Mouse (Mus musculus) lung, embryonic 15.5 days (tissue): Measurements from ENCODE around the gene Smg9. TPM values are rescaled to one million over a fixed set of nuclear protein-coding genes. Genes with fewer than 3 reads are reported as not detected.

Experiments used
- ATAC-seq: fragments of 200-750 bp; cut with Nextera tagmentation; 2 replicates; pipeline ENCODE4 v1.8.0; 2017; ENCODE audit warnings: moderate number of reproducible peaks, borderline replicate concordance; ENCODE audit not compliant: low FRiP score, low TSS enrichment; ENCODE audit errors: extremely low read depth
- H3K27ac ChIP-seq: fragments of 300-500 bp; sonication (generic); 2 replicates; pipeline ENCODE4 v1.5.1; 2015; ENCODE audit warnings: moderate library complexity, mild to moderate bottlenecking, inconsistent platforms
- H3K27me3 ChIP-seq: fragments of 300-500 bp; sonication (generic); 2 replicates; pipeline ENCODE4 v1.6.1; 2015; ENCODE audit warnings: inconsistent platforms
- H3K36me3 ChIP-seq: fragments of 300-500 bp; sonication (generic); 2 replicates; pipeline ENCODE4 v1.6.1; 2015; ENCODE audit warnings: inconsistent platforms
- H3K4me1 ChIP-seq: fragments of 300-500 bp; sonication (generic); 2 replicates; pipeline ENCODE4 v1.6.1; 2015; ENCODE audit warnings: inconsistent platforms
- H3K4me2 ChIP-seq: fragments of 300-500 bp; sonication (generic); 2 replicates; pipeline ENCODE4 v1.6.1; 2015; ENCODE audit warnings: inconsistent platforms, mild to moderate bottlenecking, moderate library complexity
- H3K4me3 ChIP-seq: fragments of 300-500 bp; sonication (generic); 2 replicates; pipeline ENCODE4 v1.5.1; 2015; ENCODE audit warnings: mild to moderate bottlenecking, inconsistent platforms
- H3K9ac ChIP-seq: fragments of 300-500 bp; sonication (generic); 2 replicates; pipeline ENCODE4 v1.6.1; 2015; ENCODE audit warnings: inconsistent platforms
- H3K9me3 ChIP-seq: fragments of 300-500 bp; sonication (generic); 2 replicates; pipeline ENCODE4 v1.6.1; 2016; ENCODE audit warnings: inconsistent platforms
- WGBS: fragments of 180-500 bp; shearing (Covaris S2); methylation state at CpG from one replicate; pipeline ENCODE4 v1.1.7; 2015; 5-methylcytosine and 5-hydroxymethylcytosine counted together
- polyA plus RNA-seq: library from polyadenylated mRNA; unstranded; fragments of >200 nt; fragmentation: Nextera tagmentation; extraction: Ambion mirVana; gene quantifications from 2 replicates; pipeline ENCODE4 v1.2.1, GENCODE M21; 2015

Smg9 gene
- polyA plus RNA-seq, 1 experiment from 2014 or later, result 23.9 TPM

DNA sequence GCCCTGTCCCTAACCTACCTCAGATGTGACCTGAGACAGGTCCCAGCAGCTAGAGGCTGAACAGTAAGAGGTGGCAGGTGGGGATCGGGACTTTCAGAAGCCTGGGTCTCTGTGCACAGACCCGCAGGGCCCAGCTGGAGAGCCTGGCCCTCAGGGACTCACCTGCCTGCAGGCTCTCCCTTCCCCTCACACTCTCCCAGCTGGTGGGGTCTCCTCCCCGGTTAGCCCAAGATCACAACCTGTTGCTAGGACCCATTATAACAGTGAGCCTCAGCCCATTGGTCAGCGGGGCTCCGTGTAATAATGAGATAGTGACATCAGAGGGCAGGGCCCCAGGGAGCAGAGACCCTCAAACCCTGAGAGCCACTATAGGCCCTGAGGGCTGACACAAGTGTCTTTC, 35.9 kb downstream of the Smg9 start:
- Histone ChIP-seq H3K4me2 (no peak overlapping the region), H3K4me3 (no peak overlapping the region), H3K27me3 (peaks cover 23% of the 10 kb centered on the region), H3K27ac (no peak overlapping the region), H3K9ac (no peak overlapping the region), H3K9me3 (no peaks in the 10 kb centered on the region), H3K4me1 (0 out of 2 replicates have a peak, but pooled peaks cover 6% of the 10 kb centered on the region), H3K36me3 (no peaks in the 10 kb centered on the region)
- 71% methylated on average over 5 of the region's 5 CpGs for WGBS
- no peak for ATAC-seq

DNA sequence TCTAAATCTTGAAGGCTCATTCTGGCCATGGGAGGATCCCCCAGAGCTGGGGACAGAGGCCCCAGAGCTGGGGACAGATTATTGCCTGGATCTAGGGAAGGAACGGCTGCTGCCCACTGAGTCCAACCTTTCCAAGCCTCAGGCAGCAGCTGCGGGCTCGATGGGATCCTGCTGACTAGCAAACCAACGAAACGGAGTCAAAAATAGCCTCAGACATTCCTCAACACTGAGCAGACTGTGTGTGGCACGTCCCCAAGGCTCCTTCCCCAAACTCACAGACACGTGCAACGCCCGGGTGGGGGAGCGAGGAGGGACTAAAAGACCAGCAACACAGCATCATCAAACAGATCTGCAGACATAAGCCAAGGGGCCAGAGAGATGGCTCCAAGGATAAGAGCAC, 38.6 kb downstream of the Smg9 start:
- H3K4me2 ChIP-seq, result no peak overlapping the region
- H3K36me3 ChIP-seq, result no peaks in the 10 kb centered on the region
- H3K9ac ChIP-seq, result no peak overlapping the region
- no peak for ATAC-seq
- H3K9me3 ChIP-seq, result no peaks in the 10 kb centered on the region
- WGBS, result 50% methylated on average over 10 of the region's 10 CpGs
- H3K27ac ChIP-seq, result no peak overlapping the region
- H3K4me3 ChIP-seq, result no peak overlapping the region
- H3K27me3 ChIP-seq, result peaks cover 10% of the 10 kb centered on the region
- H3K4me1 ChIP-seq, result no peaks in the 10 kb centered on the region

DNA sequence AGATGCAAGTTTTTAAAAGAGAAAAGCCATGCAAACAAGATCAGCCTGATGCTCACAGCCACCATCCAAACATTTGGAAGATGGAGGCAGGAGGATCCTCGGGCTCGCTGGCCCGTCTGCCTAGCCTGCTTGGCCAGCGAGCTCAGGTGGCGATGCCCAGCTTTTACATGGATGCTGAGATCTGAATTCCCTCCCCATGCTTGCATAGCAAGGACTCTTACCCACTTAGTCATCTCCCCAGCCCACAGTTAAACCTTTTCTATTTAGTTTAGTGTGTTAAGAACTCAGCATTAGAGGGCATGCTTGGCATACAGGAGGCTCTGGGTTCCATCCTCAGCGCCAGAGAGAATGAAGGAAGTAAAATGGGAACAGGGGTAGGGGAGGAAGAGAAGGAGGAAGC, 39.8 kb downstream of the Smg9 start:
- WGBS, result 79% methylated on average over 6 of the region's 6 CpGs
- no peak for ATAC-seq
- no peaks in the 10 kb centered on the region for H3K36me3 ChIP-seq

DNA sequence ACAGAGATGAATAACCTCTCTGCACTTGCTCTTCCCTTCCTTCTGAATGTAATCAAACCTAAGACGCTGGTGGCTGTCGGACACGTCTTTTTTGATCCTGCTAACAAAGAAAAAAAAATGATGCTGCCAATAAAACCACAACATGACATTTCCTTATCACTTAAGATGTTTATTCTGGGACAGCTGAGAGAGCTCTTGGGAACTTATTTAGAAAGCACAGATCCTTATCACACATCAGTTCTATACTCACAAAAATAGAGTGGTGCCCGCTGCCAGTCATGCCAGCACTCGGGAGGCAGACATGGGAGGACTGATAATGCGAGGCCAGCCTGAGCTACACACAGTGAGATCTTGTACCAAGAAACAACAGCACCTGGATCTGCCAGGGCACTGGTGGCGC, 40.5 kb downstream of the Smg9 start:
- 43% methylated on average over 7 of the region's 7 CpGs for WGBS

More for the DNA sequence above, 39.8 kb downstream of the Smg9 start:
- Histone ChIP-seq H3K27me3 (no peaks in the 10 kb centered on the region), H3K4me3 (no peak overlapping the region), H3K4me2 (no peak overlapping the region), H3K9ac (no peak overlapping the region), H3K27ac (no peak overlapping the region), H3K9me3 (no peaks in the 10 kb centered on the region), H3K4me1 (no peaks in the 10 kb centered on the region)

DNA sequence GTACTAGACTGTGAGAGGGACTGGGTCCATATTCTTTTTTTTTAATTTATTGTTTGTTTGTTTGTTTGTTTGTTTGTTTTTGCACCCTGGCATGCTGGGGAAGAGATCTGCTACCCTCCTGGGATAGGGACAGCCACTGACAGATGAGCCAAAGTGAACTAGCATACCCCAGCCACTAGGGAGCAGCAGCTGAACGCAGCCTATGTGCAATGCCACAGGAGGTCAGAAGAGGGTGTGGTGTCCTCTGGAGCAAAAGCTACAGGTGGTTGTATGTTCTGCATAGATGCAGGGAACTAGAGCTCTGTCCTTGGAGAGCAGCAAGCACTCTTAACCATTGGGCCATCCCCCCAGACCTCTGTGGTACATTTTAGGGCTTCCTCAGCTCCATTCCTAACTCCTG, 42.4 kb downstream of the Smg9 start:
- Histone ChIP-seq H3K9me3 (no peaks in the 10 kb centered on the region), H3K36me3 (no peaks in the 10 kb centered on the region), H3K9ac (no peak overlapping the region), H3K4me3 (no peak overlapping the region), H3K4me2 (no peak overlapping the region), H3K27me3 (no peaks in the 10 kb centered on the region), H3K27ac (no peak overlapping the region), H3K4me1 (no peaks in the 10 kb centered on the region)
- 0% methylated on average over 1 of the region's 1 CpGs for WGBS
- ATAC-seq, result no peak

More for the DNA sequence above, 40.5 kb downstream of the Smg9 start:
- Histone ChIP-seq H3K9me3 (no peaks in the 10 kb centered on the region), H3K27me3 (no peaks in the 10 kb centered on the region), H3K36me3 (no peaks in the 10 kb centered on the region), H3K27ac (no peak overlapping the region), H3K4me2 (no peak overlapping the region), H3K4me1 (no peaks in the 10 kb centered on the region), H3K9ac (no peak overlapping the region), H3K4me3 (no peak overlapping the region)
- no peak for ATAC-seq

DNA sequence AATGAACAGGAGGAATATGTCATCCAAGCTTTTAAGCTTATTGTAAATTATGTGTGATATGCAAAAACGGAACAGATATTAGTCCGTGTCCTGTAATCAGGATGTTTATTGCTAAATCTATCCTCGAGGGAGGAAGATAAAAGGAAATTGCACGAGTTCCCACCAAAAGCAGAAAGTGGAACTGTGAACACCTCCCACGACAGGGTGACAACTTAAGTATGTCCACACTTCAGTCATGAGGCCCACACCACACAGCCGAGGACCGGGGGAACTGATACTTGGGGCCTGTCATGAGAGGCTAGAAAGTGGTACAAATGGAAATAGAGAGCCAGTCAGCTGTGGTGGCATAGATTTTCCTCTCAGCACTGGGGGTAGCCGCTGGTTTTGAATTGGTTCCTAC, 42.9 kb downstream of the Smg9 start:
- no peak overlapping the region for H3K4me2 ChIP-seq
- no peak overlapping the region for H3K27ac ChIP-seq
- H3K4me3 ChIP-seq, result no peak overlapping the region
- no peaks in the 10 kb centered on the region for H3K36me3 ChIP-seq
- no peaks in the 10 kb centered on the region for H3K9me3 ChIP-seq
- no peaks in the 10 kb centered on the region for H3K4me1 ChIP-seq
- WGBS, result 39% methylated on average over 8 of the region's 8 CpGs
- ATAC-seq, result no peak
- H3K9ac ChIP-seq, result no peak overlapping the region
- H3K27me3 ChIP-seq, result no peaks in the 10 kb centered on the region

DNA sequence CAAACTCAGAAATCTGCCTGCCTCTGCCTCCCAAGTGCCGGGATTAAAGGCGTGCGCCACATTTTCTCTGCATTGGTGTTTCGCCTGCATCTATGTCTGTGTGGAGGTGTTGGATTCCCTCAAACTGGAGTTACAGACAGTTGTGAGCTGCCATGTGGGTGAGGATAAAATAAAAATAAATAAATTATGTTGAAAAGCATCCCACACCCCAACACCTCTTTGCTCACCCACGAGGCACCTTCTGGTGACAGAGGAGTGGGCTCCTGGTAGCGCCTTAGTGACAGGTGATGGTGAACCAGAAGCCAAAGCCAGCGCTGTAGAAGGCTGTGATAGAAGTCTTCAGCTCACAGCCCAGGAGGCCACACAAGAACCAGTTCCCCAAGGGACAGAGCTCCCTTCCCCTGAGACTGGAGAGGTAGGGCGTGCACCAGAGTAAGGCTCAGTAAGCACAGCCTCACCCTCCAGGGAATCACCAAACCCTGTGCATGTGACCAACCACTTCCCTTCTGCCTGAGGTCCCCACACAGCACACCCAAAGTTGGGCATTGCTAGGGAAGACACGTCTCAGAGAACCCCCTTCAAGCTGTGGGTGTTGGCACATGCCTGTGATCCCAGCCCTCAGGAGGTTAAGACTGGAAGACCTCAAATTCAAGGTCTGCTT, 46.0 kb downstream of the Smg9 start:
- no peak overlapping the region for H3K9ac ChIP-seq
- no peaks in the 10 kb centered on the region for H3K4me1 ChIP-seq
- no peaks in the 10 kb centered on the region for H3K27me3 ChIP-seq
- H3K4me3 ChIP-seq, result no peak overlapping the region
- WGBS, result 85% methylated on average over 9 of the region's 9 CpGs
- no peaks in the 10 kb centered on the region for H3K36me3 ChIP-seq
- H3K27ac ChIP-seq, result no peak overlapping the region
- H3K4me2 ChIP-seq, result no peak overlapping the region
- no peaks in the 10 kb centered on the region for H3K9me3 ChIP-seq
- no peak for ATAC-seq

DNA sequence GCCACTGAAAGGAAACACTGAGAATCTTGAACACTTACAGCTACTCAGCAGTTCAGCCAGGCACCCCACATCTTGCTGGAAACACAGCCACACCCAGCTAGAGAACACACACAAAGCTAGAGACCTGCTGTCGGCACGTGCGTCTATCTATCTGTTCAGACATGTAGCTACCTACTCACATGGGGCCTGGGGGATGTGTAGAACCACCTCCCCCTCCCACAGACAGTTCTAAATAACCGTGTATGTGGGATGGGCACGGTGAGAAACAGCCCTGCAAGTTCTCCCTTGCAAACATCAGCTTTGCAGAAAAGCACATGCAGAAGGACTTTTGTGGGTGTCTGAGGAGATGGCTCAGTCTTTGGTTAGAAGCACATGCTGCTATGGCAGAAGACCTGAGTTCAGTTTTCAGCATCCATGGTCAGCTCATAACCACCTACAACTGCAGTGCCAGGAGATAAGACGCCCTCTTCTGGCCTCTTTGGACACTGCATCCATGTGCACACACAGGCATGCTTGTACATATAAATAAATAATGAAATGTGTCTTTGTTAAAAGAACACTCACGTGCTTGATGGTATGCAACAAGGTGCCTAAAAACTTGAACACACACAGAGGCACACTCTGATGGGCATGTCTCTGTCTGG, 47.4 kb downstream of the Smg9 start:
- Histone ChIP-seq H3K4me2 (no peak overlapping the region), H3K36me3 (no peaks in the 10 kb centered on the region), H3K27ac (no peak overlapping the region), H3K9me3 (no peaks in the 10 kb centered on the region), H3K9ac (no peak overlapping the region), H3K27me3 (no peaks in the 10 kb centered on the region), H3K4me1 (no peaks in the 10 kb centered on the region), H3K4me3 (no peak overlapping the region)
- WGBS, result 70% methylated on average over 7 of the region's 7 CpGs
- no peak for ATAC-seq

DNA sequence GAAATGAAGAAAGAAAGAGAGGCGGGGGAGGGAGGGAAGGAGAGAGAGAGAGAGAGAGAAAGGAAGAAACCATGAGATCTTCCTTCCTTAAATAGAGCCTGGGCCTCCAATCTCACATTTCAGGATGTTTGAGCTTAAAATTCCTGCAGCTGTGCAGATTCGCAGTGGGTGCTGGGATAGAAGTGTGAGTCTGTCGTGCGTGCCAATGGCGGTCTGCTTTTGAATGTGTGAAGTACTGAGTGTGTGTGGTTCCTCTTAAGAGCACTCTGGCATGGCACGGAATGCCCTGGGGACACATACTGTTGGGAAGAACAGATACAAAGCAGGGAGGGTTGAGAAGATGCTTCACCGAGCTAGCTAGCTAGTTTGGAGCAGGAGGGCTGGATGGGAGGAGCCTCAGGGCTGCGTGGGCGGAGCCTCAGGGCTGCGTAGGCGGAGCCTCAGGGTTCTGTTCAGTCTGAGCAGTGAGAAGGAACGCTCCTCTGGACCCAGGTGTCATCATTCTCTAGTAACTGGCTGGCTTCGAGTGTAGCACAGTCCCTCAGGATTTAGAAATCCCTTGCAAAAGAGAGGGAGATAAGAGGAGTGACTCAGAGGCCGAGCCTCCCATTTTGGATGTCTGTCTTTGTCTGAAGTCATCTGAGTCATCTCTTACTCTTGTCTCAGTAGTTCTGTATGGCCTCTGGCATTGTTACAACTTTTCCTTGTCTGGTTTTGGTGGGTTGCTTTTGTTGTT, 49.5 kb downstream of the Smg9 start:
- Histone ChIP-seq H3K27me3 (no peaks in the 10 kb centered on the region), H3K4me2 (no peak overlapping the region), H3K4me1 (peaks cover 3% of the 10 kb centered on the region; the same call in 1 of the 2 replicates), H3K4me3 (no peak overlapping the region), H3K9ac (no peak overlapping the region), H3K9me3 (no peaks in the 10 kb centered on the region), H3K27ac (no peak overlapping the region), H3K36me3 (no peaks in the 10 kb centered on the region)
- 48% methylated on average over 14 of the region's 14 CpGs for WGBS
- no peak for ATAC-seq

DNA sequence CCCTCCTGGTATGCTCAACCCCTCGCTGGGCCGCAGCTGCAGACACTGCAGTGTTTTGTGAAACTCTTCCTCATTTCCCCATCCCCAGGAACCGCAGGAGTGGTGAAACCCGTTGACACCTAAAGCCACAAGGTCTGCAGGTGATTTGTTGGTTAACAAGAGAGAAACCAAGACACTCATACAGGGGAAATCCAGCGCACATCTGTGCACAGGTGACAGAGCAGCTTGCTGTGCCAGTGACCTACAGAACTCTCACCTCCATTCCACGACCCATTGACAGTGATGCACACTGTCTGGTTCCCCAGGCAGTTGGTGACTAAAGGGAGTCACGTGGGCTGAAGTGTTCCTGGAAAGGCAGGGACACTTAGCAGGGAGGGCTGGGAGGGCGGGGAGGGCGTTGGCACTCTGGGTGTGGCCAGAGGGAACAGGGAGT, 51.2 kb downstream of the Smg9 start:
- Histone ChIP-seq H3K9me3 (no peaks in the 10 kb centered on the region), H3K4me2 (no peak overlapping the region), H3K9ac (no peak overlapping the region), H3K36me3 (no peaks in the 10 kb centered on the region), H3K4me3 (no peak overlapping the region), H3K27ac (no peak overlapping the region), H3K27me3 (no peaks in the 10 kb centered on the region), H3K4me1 (peaks cover 3% of the 10 kb centered on the region; the same call in 1 of the 2 replicates)
- WGBS, result 44% methylated on average over 9 of the region's 9 CpGs
- ATAC-seq, result no peak

DNA sequence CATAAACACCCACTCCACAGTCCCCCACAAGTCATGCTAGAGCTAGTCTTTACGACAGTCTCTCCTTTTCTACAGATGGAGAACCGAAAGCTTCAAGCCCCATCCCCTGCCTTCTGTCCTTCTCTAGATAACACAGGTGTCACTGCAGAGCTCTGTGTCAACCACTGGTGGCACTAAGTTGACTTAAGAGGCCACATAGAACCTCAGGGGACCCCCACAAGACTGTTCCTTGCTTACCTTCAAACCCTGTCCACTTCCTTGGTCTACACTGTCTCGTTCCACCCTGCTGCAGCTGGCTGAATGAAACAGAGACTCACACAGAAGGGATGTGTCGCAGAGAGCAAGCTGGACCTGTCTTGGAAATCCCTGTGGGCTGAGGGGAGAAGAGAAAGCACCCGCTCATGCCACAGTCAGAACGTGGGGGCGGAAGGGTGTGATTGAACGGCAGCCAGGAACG, 52.5 kb downstream of the Smg9 start, which contains the start of gene Irgc1:
Gene Irgc1 (minus strand): TSS at position 443 of the 457 bp plus-strand sequence.
- no peak for ATAC-seq
- 66% methylated on average over 9 of the region's 9 CpGs for WGBS

DNA sequence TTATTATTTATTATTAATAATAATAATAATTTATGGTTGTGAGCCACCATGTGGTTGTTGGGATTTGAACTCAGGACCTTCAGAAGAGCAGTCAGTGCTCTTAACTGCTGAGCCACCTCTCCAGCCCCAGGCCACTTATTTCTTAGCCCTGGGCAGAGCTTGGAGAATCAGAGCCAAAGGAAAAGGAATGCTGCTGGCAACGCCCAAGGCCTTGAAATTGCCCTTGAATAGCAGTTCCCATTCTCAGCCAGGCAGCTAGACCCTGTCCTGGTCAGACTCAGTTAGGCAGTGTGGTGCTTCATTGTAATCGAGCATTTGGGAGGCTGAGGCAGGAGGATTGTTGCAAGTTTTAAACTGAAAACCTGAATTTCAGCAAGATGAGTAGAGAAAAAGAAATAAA, 54.8 kb downstream of the Smg9 start:
- no peak overlapping the region for H3K27ac ChIP-seq

More for the DNA sequence above, 52.5 kb downstream of the Smg9 start, which contains the start of gene Irgc1:
- no peak within 1 kb of the TSS for H3K4me2 ChIP-seq
- H3K4me3 ChIP-seq, result no peak within 1 kb of the TSS
- no peak within 1 kb of the TSS for H3K27ac ChIP-seq
- peaks cover 3% of the 10 kb centered on the region; the same call in 1 of the 2 replicates for H3K4me1 ChIP-seq
- no peaks in the 10 kb centered on the region for H3K9me3 ChIP-seq
- no peak within 1 kb of the TSS for H3K9ac ChIP-seq
- H3K36me3 ChIP-seq, result no peaks in the 10 kb centered on the region
- H3K27me3 ChIP-seq, result no peaks in the 10 kb centered on the region

More for the DNA sequence above, 54.8 kb downstream of the Smg9 start:
- no peak for ATAC-seq
- Histone ChIP-seq H3K27me3 (no peaks in the 10 kb centered on the region), H3K36me3 (no peaks in the 10 kb centered on the region), H3K9me3 (no peaks in the 10 kb centered on the region), H3K9ac (no peak overlapping the region), H3K4me3 (no peak overlapping the region), H3K4me2 (no peak overlapping the region), H3K4me1 (peaks cover 11% of the 10 kb centered on the region)
- 71% methylated on average over 2 of the region's 2 CpGs for WGBS
